Mouse (Mus musculus) urinary bladder, adult 2 months (tissue): Measurements from ENCODE around the gene Bmp10. TPM values are rescaled to one million over a fixed set of nuclear protein-coding genes. Genes with fewer than 3 reads are reported as not detected.

ENCODE experiments used
- DNase-seq: peaks from one replicate; pipeline ENCODE4 v3.0.0; 2022; ENCODE audit warnings: low spot score
- polyA plus RNA-seq: library from polyadenylated mRNA; depleted of rRNA; stranded (reverse); fragments of >200 nt; gene quantifications from 2 replicates; pipeline ENCODE4 v1.2.3, GENCODE M21; 2012; rRNA removed

Gene Bmp10
- 0.71 and 0.78 TPM in 2 replicates for polyA plus RNA-seq

- DNase-seq: no peak
These were observed at the start of gene Bmp10 for GRCm38 (mm10) chr6:87428487-87429044. Bmp10 (plus strand) TSS chr6:87428994.

- no peak for DNase-seq
These were observed 44.7 kb upstream of the Bmp10 start for GRCm38 (mm10) chr6:87383926-87384691.

GRCm38 (mm10) chr6:87384761-87385160 lies 44.0 kb upstream of the Bmp10 start:
- DNase-seq: no peak

- DNase-seq: no peak
These were observed 42.6 kb upstream of the Bmp10 start for GRCm38 (mm10) chr6:87386203-87386602.

GRCm38 (mm10) chr6:87386681-87387080 lies 42.1 kb upstream of the Bmp10 start:
- no peak for DNase-seq

GRCm38 (mm10) chr6:87388877-87389276 lies 39.9 kb upstream of the Bmp10 start, which contains the start of gene Gkn3:
Gkn3 (minus strand) TSS chr6:87388935.
- DNase-seq: no peak

GRCm38 (mm10) chr6:87389455-87389989 lies 39.3 kb upstream of the Bmp10 start:
- no peak for DNase-seq

- DNase-seq: no peak
These were observed 35.2 kb upstream of the Bmp10 start for GRCm38 (mm10) chr6:87393466-87394205.

- no peak for DNase-seq
These were observed 34.0 kb upstream of the Bmp10 start for GRCm38 (mm10) chr6:87394783-87395182.

GRCm38 (mm10) chr6:87399137-87399536 lies 29.7 kb upstream of the Bmp10 start:
- DNase-seq: peak; percentile 51

- DNase-seq: no peak
These were observed 28.8 kb upstream of the Bmp10 start for GRCm38 (mm10) chr6:87399886-87400566.

GRCm38 (mm10) chr6:87401456-87401855 lies 27.3 kb upstream of the Bmp10 start:
- no peak for DNase-seq

GRCm38 (mm10) chr6:87412011-87412410 lies 16.8 kb upstream of the Bmp10 start:
- DNase-seq: no peak

- no peak for DNase-seq
These were observed 6.5 kb upstream of the Bmp10 start for GRCm38 (mm10) chr6:87422304-87422703.

- DNase-seq: no peak
These were observed 4.6 kb upstream of the Bmp10 start for GRCm38 (mm10) chr6:87424037-87424816.

- no peak for DNase-seq
These were observed 1.8 kb upstream of the Bmp10 start for GRCm38 (mm10) chr6:87426954-87427353.

- no peak for DNase-seq
These were observed 1.2 kb upstream of the Bmp10 start for GRCm38 (mm10) chr6:87427616-87428015.

- DNase-seq: no peak
These were observed 7.0 kb downstream of the Bmp10 start for GRCm38 (mm10) chr6:87435791-87436190.

- DNase-seq: no peak
These were observed 8.0 kb downstream of the Bmp10 start for GRCm38 (mm10) chr6:87436745-87437144.

GRCm38 (mm10) chr6:87443253-87443652 lies 14.5 kb downstream of the Bmp10 start:
- DNase-seq: no peak

- no peak for DNase-seq
These were observed 16.4 kb downstream of the Bmp10 start for GRCm38 (mm10) chr6:87445222-87445621.
